Mouse (Mus musculus): ENCODE results near the gene Cep126. TPM values are rescaled to one million over a fixed set of nuclear protein-coding genes. Genes with fewer than 3 reads are reported as not detected.

The Cep126 gene
- polyA plus RNA-seq (2015; fragmentation: Nextera tagmentation; extraction: Ambion mirVana), result 2.5 and 3.5 TPM in 2 replicates

DNA sequence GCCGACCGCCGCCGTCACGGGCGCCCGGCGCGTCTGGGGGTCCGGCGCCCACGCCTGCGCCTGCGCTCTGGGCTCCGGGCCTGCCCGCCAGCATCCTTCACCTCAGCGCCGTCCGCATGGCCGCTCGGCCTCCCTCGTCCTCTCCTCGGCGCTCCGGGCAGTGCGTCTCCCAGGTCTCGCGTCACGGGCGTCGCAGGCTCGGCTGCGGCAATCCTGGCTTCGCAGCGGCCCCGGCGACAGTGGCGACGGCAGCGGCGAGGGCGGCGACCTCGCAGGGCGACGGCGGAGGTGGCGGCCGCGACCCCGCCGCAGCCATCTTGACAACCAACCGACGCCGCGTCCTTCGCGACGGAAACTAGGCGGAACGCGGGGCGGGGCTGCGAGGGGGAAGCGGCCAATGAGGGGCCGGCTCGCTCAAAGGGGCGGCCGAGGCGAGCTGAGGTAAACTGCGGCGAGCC lies at the start of gene Cep126:
TSS of gene Cep126 (minus strand) at position 178 of the 458 bp plus-strand sequence.
- under 1% methylated on average over 49 of the region's 72 CpGs for WGBS
- no peak within 1 kb of the TSS for H3K27ac ChIP-seq (ENCODE audit: low read length)

DNA sequence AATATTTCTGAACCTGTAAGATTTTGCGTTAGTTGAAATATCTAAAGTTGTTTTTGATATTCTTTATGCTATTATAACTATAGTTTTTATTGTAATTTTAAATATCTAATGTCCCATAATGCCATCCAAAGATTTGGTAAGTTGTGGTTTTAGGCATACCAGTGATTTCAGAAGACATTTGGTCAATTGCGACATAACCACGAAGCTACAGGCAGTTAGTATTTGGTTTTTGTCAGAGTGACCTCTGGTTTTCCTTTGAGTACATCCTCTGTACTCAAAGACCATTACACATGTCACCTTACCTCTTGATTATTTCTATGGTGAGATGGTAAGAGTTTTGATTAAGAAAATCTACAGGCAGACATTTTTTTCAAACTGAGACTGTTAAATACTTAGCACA lies 45.5 kb upstream of the Cep126 start:
- H3K4me3 ChIP-seq (ENCODE audit: low read depth, low read length), result no peak overlapping the region
- ATAC-seq, result no peak
- H3K27ac ChIP-seq (ENCODE audit: low read length), result no peak overlapping the region
- TF ChIP-seq CTCF (IDR thresholded peaks at IDR 0.05), result no peak
- TF ChIP-seq EP300 (IDR thresholded peaks at IDR 0.05), result no peak
- DNase-seq (ENCODE audit: low spot score), result no peak
- H3K9me3 ChIP-seq (ENCODE audit: low read length), result no peaks in the 10 kb centered on the region
- H3K4me2 ChIP-seq (replicated peaks; ENCODE audit: low read depth, low read length), result no peak overlapping the region
- H3K4me1 ChIP-seq (ENCODE audit: insufficient read depth, low read depth, low read length), result no peaks in the 10 kb centered on the region
- 76% methylated on average over 3 of the region's 3 CpGs for WGBS
- H3K36me3 ChIP-seq (ENCODE audit: insufficient read depth, low read length), result no peaks in the 10 kb centered on the region
- H3K27me3 ChIP-seq (replicated peaks; ENCODE audit: insufficient read depth, low read length), result no peaks in the 10 kb centered on the region
- no peak overlapping the region for H3K9ac ChIP-seq (replicated peaks; ENCODE audit: low read depth)

More for the DNA sequence above, at the start of gene Cep126:
- H3K9ac ChIP-seq (replicated peaks; ENCODE audit: low read depth), result peak within 1 kb of the TSS; percentile 32; the same call in 1 of the 2 replicates
- no peaks in the 10 kb centered on the region for H3K9me3 ChIP-seq (ENCODE audit: low read length)
- peak within 1 kb of the TSS; percentile 82 for H3K4me3 ChIP-seq (ENCODE audit: low read depth, low read length)
- no peaks in the 10 kb centered on the region for H3K27me3 ChIP-seq (replicated peaks; ENCODE audit: insufficient read depth, low read length)
- H3K4me2 ChIP-seq (replicated peaks; ENCODE audit: low read depth, low read length), result peak within 1 kb of the TSS; percentile 94
- peaks cover 3% of the 10 kb centered on the region; the same call in 1 of the 2 replicates for H3K4me1 ChIP-seq (ENCODE audit: insufficient read depth, low read depth, low read length)
- ATAC-seq (peak; percentile 98), DNase-seq (ENCODE audit: low spot score) (peak; percentile 88)
- H3K36me3 ChIP-seq (ENCODE audit: insufficient read depth, low read length), result no peaks in the 10 kb centered on the region
- TF ChIP-seq CTCF (IDR thresholded peaks at IDR 0.05) (no peak), EP300 (IDR thresholded peaks at IDR 0.05) (no peak)

DNA sequence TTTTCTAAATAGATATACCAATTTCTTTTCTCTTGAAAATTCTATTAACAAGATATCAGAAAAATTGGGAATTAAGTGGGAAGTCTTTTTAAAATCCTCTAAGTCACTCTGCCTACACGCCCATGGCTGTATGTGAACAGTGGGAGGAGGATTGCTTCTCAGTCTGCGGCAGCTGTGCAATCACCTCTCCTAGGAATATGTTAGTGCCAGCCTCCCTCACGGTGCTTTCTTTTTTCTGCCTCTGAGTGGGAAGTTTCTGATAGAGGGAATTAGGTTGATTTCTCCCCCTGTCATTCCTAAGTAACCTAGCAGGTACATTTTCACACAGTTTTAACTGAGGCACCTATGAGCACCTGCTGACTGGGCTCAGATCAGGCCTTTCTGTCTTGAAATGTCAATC lies 43.0 kb upstream of the Cep126 start:
- WGBS, result 62% methylated on average over 3 of the region's 3 CpGs
- no peak for ATAC-seq
- TF ChIP-seq EP300 (IDR thresholded peaks at IDR 0.05), result no peak
- no peak for TF ChIP-seq CTCF (IDR thresholded peaks at IDR 0.05)
- H3K9ac ChIP-seq (replicated peaks; ENCODE audit: low read depth), result no peak overlapping the region
- no peak for DNase-seq (ENCODE audit: low spot score)
- no peaks in the 10 kb centered on the region for H3K4me1 ChIP-seq (ENCODE audit: insufficient read depth, low read depth, low read length)
- H3K9me3 ChIP-seq (ENCODE audit: low read length), result no peaks in the 10 kb centered on the region
- H3K27ac ChIP-seq (ENCODE audit: low read length), result no peak overlapping the region
- no peak overlapping the region for H3K4me3 ChIP-seq (ENCODE audit: low read depth, low read length)
- no peak overlapping the region for H3K4me2 ChIP-seq (replicated peaks; ENCODE audit: low read depth, low read length)
- H3K36me3 ChIP-seq (ENCODE audit: insufficient read depth, low read length), result no peaks in the 10 kb centered on the region
- no peaks in the 10 kb centered on the region for H3K27me3 ChIP-seq (replicated peaks; ENCODE audit: insufficient read depth, low read length)

DNA sequence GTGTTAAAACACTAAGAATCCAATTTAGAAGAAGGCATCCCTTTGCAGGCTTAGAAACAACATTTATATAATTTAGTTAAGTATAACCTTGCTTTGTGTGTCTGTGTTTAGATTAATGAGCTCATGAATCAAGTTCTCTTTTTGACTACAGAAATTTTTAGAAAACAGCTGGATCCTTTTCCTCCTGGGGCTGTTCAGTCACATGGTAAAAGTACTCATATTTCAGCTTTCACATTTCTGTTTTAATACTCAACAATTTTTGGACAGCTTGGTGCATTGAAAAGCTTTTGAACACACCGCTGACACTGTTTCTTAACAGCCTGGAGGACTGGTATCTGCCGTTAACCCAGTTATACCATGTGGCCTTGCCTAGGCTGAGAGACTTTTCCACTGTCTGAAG lies 22.9 kb upstream of the Cep126 start:
- 61% methylated on average over 2 of the region's 2 CpGs for WGBS
- no peaks in the 10 kb centered on the region for H3K27me3 ChIP-seq (replicated peaks; ENCODE audit: insufficient read depth, low read length)
- no peak overlapping the region for H3K27ac ChIP-seq (ENCODE audit: low read length)
- no peak overlapping the region for H3K4me2 ChIP-seq (replicated peaks; ENCODE audit: low read depth, low read length)
- no peak overlapping the region for H3K9ac ChIP-seq (replicated peaks; ENCODE audit: low read depth)
- H3K4me1 ChIP-seq (ENCODE audit: insufficient read depth, low read depth, low read length), result no peaks in the 10 kb centered on the region
- no peak overlapping the region for H3K4me3 ChIP-seq (ENCODE audit: low read depth, low read length)
- ATAC-seq, result no peak
- no peaks in the 10 kb centered on the region for H3K9me3 ChIP-seq (ENCODE audit: low read length)
- no peaks in the 10 kb centered on the region for H3K36me3 ChIP-seq (ENCODE audit: insufficient read depth, low read length)
- no peak for TF ChIP-seq CTCF (IDR thresholded peaks at IDR 0.05)
- no peak for TF ChIP-seq EP300 (IDR thresholded peaks at IDR 0.05)
- DNase-seq (ENCODE audit: low spot score), result no peak

DNA sequence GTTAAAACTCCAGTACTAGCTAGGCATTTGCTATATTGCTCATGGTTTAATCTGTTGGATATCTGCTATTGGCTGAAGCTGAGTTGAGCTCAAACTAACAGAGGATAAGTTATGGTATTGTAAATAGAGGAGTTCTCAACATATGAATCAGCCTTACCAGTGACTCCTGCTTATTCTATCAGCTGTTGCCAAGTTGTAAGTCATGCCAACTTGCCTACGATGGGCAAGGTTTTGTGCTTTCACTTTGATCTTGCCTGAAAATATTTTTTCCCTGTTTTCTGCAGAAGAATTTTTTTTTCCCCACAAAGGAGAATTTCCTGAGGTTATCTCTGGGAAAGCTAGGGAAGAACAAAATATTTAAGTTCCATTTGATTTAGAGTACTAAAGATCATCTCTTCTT lies 5.4 kb upstream of the Cep126 start:
- Histone ChIP-seq H3K36me3 (ENCODE audit: insufficient read depth, low read length) (no peaks in the 10 kb centered on the region), H3K27ac (ENCODE audit: low read length) (no peak overlapping the region), H3K27me3 (replicated peaks; ENCODE audit: insufficient read depth, low read length) (no peaks in the 10 kb centered on the region), H3K4me3 (ENCODE audit: low read depth, low read length) (no peak overlapping the region), H3K4me1 (ENCODE audit: insufficient read depth, low read depth, low read length) (peaks cover 3% of the 10 kb centered on the region; the same call in 1 of the 2 replicates), H3K9ac (replicated peaks; ENCODE audit: low read depth) (no peak overlapping the region), H3K9me3 (ENCODE audit: low read length) (no peaks in the 10 kb centered on the region), H3K4me2 (replicated peaks; ENCODE audit: low read depth, low read length) (no peak overlapping the region)
- no peak for TF ChIP-seq EP300 (IDR thresholded peaks at IDR 0.05)
- no peak for TF ChIP-seq CTCF (IDR thresholded peaks at IDR 0.05)
- no peak for DNase-seq (ENCODE audit: low spot score)
- ATAC-seq, result no peak
- WGBS, result 43% methylated on average over 1 of the region's 1 CpGs

DNA sequence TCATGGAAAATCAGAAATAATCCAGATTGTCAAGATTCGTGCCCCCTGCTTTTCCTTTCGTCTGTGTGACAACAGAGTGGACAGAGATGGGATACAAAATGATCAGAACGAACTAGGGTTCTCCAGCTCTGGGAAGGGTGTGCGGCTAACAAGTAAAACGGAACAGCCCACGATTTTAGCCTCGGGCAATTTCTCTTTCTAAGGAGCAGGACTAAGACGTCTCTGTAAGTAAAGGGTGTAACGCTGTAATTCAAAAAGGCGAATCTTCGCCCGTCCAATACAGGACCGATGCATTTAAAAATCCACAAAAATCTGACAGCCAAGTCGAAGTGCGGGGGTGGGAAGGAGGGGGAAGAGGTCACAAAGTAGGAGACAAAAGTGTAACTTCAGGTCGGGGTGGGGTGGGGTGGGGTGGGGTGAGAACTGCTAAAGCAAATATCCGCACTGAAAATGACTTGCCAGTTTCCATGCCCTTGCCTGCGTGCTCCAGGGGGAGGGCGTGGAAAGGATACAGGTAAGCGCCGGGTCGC lies 443 bp downstream of the Cep126 start:
- no peaks in the 10 kb centered on the region for H3K27me3 ChIP-seq (replicated peaks; ENCODE audit: insufficient read depth, low read length)
- WGBS, result 2% methylated on average over 22 of the region's 22 CpGs
- peak; percentile 18 for ATAC-seq
- H3K4me1 ChIP-seq (ENCODE audit: insufficient read depth, low read depth, low read length), result peaks cover 3% of the 10 kb centered on the region; the same call in 1 of the 2 replicates
- peak overlapping the region; percentile 94 for H3K4me2 ChIP-seq (replicated peaks; ENCODE audit: low read depth, low read length)
- no peaks in the 10 kb centered on the region for H3K9me3 ChIP-seq (ENCODE audit: low read length)
- no peak overlapping the region for H3K27ac ChIP-seq (ENCODE audit: low read length)
- DNase-seq (ENCODE audit: low spot score), result no peak
- H3K4me3 ChIP-seq (ENCODE audit: low read depth, low read length), result peak overlapping the region; percentile 82
- TF ChIP-seq EP300 (IDR thresholded peaks at IDR 0.05) (no peak), CTCF (IDR thresholded peaks at IDR 0.05) (no peak)
- H3K9ac ChIP-seq (replicated peaks; ENCODE audit: low read depth), result peak overlapping the region; percentile 32; the same call in 1 of the 2 replicates
- no peaks in the 10 kb centered on the region for H3K36me3 ChIP-seq (ENCODE audit: insufficient read depth, low read length)
